Mouse (Mus musculus): ENCODE data around the gene Med16. TPM values are rescaled to one million over a fixed set of nuclear protein-coding genes. Genes with fewer than 3 reads are reported as not detected.

Med16 gene
- polyA plus RNA-seq, 1 experiment from 2014 or later = 53.7 TPM

DNA sequence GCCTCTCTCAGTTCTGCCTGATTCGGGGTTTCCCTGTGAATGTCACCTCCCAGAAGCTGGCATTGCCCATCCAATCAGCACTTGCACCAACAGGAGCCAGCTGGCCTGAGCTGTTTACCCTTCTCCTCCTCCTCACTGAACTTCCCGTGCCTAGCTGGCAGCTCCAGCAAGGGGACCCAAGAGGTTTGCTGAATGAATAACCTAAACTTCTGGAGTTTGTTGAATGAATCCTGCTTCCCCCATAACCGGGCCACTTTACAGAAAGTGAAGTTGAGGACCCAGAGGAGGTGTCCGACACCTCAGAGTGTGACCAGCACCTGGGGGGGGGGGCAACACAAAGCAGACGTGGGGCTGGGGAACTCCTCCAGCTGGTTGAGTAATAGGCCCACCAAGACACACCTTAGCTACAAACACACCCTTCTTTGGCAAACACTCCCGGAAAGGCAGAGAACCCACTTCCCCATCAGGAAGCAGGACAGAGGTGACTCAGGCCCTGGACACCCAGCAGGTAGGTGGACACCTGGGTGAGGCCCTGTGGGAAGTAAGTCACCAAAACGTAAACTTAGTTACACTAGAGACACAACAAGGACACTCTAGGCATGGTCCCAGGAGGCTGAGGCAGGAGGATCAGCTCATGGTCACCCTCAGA, 6.3 kb upstream of the Med16 start:
- peak overlapping the region; percentile 82; the same call in 1 of the 2 replicates for H3K4me3 ChIP-seq (replicated peaks)
- peaks cover 29% of the 10 kb centered on the region for H3K27me3 ChIP-seq
- H3K36me3 ChIP-seq = peaks cover 30% of the 10 kb centered on the region
- H3K9ac ChIP-seq (replicated peaks) = 0 out of 2 replicates have a peak overlapping the region, but pooled peaks have one; percentile 27
- H3K4me2 ChIP-seq = peak overlapping the region; percentile 95
- no peak overlapping the region for H3K27ac ChIP-seq
- no peak for ATAC-seq (ENCODE audit: insufficient number of reproducible peaks, insufficient read depth, low FRiP score, low TSS enrichment, low read depth)
- H3K9me3 ChIP-seq = no peaks in the 10 kb centered on the region
- WGBS = 75% methylated on average over 7 of the region's 7 CpGs
- peaks cover 43% of the 10 kb centered on the region for H3K4me1 ChIP-seq (replicated peaks)

DNA sequence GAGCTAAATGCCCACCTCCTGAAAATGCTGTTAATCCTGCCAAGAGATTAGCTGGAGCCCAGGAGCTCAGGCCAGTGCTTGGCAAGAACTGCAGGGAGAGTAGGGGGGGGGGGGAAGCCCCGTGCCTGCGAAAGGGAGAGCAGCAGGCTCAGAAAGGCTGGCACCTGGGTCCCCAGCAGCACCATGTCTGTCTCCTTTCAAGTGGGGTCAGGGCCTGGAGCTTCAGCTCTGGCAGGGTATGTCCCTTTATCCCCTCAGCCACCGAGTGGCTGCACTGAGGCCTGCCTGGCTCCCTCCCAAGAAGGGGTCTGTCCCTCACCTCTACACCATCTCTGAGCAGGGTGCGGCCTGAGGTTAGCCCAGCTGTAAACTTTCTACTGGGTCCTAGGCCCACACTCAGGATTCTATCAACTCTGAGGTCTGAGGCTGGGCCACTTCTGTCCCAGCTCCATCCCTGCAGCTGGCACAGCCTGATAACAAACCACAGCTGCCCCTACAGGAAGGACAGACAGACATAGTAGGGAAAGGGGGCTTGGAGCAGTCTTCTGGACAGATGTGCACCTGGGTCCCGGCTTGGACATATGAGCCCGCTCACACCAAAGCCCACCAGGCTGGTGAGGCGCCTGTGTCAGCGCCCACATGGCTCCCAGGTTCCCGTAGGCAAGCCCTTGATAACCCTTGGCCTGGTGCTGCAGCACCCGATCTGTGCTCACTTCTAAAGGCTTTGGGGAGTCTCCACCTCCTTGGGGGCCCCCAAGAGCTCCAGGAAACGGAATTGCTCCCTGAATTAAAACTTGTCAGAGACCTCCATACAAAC, 5.6 kb upstream of the Med16 start:
- no peak for ATAC-seq (ENCODE audit: insufficient number of reproducible peaks, insufficient read depth, low FRiP score, low TSS enrichment, low read depth)
- Histone ChIP-seq H3K4me2 (peak overlapping the region; percentile 95; the same call in 1 of the 2 replicates), H3K9ac (replicated peaks) (no peak overlapping the region), H3K27ac (0 out of 2 replicates have a peak overlapping the region, but pooled peaks have one; percentile 1), H3K27me3 (peaks cover 22% of the 10 kb centered on the region), H3K4me3 (replicated peaks) (no peak overlapping the region), H3K9me3 (no peaks in the 10 kb centered on the region), H3K36me3 (peaks cover 30% of the 10 kb centered on the region), H3K4me1 (replicated peaks) (peaks cover 39% of the 10 kb centered on the region)
- WGBS = 73% methylated on average over 11 of the region's 11 CpGs

DNA sequence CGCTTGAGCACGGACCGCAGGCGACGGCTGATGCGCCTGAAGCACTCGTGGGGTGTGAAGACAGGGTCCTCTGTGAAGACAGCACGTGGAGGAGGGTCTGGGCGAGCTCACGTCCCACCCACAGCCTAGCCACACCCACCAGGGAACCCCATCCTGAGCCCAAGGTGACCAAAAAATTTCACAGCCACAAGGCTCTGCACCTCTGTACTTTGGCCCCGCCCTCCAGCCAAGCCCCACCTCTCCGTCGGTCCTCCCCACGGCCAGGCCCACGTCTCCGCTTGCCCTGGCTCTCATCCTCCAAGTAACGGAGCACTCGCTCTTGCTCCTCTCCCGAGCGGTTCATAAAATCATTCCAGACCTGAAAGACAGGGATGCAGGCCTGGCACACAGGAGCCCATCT, 3.7 kb upstream of the Med16 start:
- H3K4me3 ChIP-seq (replicated peaks) = no peak overlapping the region
- H3K27ac ChIP-seq = no peak overlapping the region
- peaks cover 30% of the 10 kb centered on the region for H3K36me3 ChIP-seq
- 62% methylated on average over 20 of the region's 20 CpGs for WGBS
- no peak overlapping the region for H3K4me2 ChIP-seq
- H3K27me3 ChIP-seq = peaks cover 2% of the 10 kb centered on the region
- no peak for ATAC-seq (ENCODE audit: insufficient number of reproducible peaks, insufficient read depth, low FRiP score, low TSS enrichment, low read depth)
- peaks cover 31% of the 10 kb centered on the region for H3K4me1 ChIP-seq (replicated peaks)
- no peaks in the 10 kb centered on the region for H3K9me3 ChIP-seq
- no peak overlapping the region for H3K9ac ChIP-seq (replicated peaks)

DNA sequence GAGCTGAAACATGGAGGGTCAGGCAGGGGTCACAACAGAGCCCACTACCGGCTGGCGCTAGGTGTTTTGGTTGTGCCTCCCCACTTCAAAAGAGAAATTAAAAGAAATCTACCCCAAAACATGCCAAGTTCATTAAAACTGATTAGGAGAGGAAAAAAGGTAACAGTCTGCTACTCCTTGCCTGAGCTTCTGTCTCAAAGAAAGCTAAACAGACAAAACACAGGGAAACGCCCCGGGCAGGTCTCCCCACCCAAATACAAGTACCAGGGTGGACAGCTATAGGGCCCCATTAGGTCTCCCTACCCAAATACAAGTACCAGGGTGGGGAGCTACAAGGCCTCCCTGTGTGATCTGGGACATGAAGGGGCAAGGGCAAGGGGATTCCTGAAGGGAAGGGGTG, 1.8 kb upstream of the Med16 start, which contains the start of gene Gm26602:
Gene Gm26602 (plus strand): TSS at position 301 of the 400 bp plus-strand sequence.
- Histone ChIP-seq H3K4me2 (no peak within 1 kb of the TSS), H3K36me3 (peaks cover 47% of the 10 kb centered on the region), H3K4me1 (replicated peaks) (peaks cover 25% of the 10 kb centered on the region), H3K9ac (replicated peaks) (0 out of 2 replicates have a peak within 1 kb of the TSS, but pooled peaks have one; percentile 23), H3K4me3 (replicated peaks) (no peak within 1 kb of the TSS), H3K27ac (peak within 1 kb of the TSS; percentile 67; the same call in 1 of the 2 replicates), H3K9me3 (no peaks in the 10 kb centered on the region), H3K27me3 (0 out of 2 replicates have a peak, but pooled peaks cover 3% of the 10 kb centered on the region)
- WGBS = 90% methylated on average over 4 of the region's 4 CpGs
- no peak for ATAC-seq (ENCODE audit: insufficient number of reproducible peaks, insufficient read depth, low FRiP score, low TSS enrichment, low read depth)

DNA sequence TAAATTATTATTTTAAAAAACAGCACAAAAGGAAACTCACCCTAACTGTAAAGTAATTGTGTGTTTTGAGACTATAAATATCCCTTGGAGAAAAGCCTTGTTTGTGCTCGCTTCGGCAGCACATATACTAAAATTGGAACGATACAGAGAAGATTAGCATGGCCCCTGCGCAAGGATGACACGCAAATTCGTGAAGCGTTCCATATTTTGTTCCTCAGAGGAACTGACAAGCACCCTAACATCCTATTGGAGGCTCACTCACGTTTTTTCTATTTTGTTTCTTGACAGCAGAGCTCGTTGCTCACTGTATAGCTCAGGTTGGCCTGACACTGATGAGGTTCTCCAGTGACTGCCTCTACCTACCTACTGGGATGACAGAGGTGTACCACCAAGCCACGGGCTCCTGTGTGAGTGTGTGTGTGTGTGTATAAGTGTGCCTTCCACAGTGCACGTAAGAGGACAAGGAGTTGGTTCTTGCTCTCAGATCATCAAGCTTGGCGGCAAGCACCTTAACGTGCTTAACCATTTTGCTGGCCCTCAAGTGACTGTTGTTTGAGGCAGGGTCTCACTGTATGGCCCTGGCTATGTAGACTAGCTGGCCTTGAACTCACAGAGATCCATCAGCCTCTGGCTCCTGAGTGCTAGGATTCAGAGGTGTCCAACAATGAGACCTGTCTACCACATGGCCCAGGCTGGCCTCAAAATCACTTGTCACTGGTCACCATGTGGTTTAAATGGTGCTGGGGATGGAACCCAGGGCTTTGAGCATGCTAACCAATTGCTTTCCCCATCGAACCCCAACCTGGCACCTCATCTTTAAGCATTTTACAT, 584 bp upstream of the Med16 start:
- Histone ChIP-seq H3K9ac (replicated peaks) (no peak overlapping the region), H3K27ac (peak overlapping the region; percentile 67), H3K4me1 (replicated peaks) (peaks cover 14% of the 10 kb centered on the region; the same call in 1 of the 2 replicates), H3K27me3 (0 out of 2 replicates have a peak, but pooled peaks cover 3% of the 10 kb centered on the region), H3K4me2 (peak overlapping the region; percentile 45), H3K36me3 (peaks cover 59% of the 10 kb centered on the region), H3K4me3 (replicated peaks) (peak overlapping the region; percentile 16; the same call in 1 of the 2 replicates), H3K9me3 (no peaks in the 10 kb centered on the region)
- WGBS = 25% methylated on average over 14 of the region's 14 CpGs
- no peak for ATAC-seq (ENCODE audit: insufficient number of reproducible peaks, insufficient read depth, low FRiP score, low TSS enrichment, low read depth)

DNA sequence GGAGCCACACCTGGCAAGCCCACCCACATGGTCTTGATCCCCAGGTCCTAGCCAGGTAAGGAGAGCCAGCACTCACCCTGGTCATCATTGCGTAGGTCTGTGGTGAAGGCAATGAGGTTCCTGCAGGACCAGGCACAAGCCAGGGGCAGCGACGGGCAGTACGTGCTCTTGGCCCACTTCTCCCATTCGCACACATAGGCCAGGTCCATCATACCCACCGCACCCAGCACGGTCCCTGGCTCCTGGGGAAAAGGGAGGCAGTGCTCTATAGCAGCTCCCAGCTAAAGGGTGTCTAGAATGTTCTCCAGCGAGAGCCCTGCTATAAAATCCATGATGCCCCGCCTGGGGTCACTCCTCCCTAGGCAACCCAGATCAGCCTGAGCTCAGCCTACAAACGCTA, 1.3 kb downstream of the Med16 start:
- ATAC-seq (ENCODE audit: insufficient number of reproducible peaks, insufficient read depth, low FRiP score, low TSS enrichment, low read depth) = no peak
- H3K9ac ChIP-seq (replicated peaks) = no peak overlapping the region
- H3K4me3 ChIP-seq (replicated peaks) = peak overlapping the region; percentile 12; the same call in 1 of the 2 replicates
- peaks cover 70% of the 10 kb centered on the region for H3K36me3 ChIP-seq
- WGBS = 94% methylated on average over 10 of the region's 10 CpGs
- H3K4me2 ChIP-seq = peak overlapping the region; percentile 50
- no peaks in the 10 kb centered on the region for H3K9me3 ChIP-seq
- no peak overlapping the region for H3K27ac ChIP-seq
- peaks cover 14% of the 10 kb centered on the region; the same call in 1 of the 2 replicates for H3K4me1 ChIP-seq (replicated peaks)
- H3K27me3 ChIP-seq = 0 out of 2 replicates have a peak, but pooled peaks cover 3% of the 10 kb centered on the region

DNA sequence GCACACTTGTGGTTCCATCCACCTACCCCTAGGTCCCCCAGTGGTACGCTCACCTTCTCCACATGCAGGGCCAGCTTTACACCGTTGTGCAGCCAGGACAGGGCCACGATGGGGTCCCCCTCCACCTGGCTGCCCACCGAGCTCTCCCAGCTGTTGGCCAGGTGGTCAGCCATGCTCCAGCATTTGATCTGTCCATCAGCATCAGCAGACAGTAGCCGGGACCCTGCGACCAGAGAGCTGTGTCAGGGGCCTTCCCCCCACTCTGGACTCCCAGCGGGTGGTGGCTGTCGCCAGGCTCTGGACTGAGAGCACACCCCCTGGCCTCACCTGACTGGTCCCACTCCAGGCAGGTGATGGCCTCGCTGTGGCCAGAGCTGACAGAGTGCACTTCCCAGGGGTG, 2.0 kb downstream of the Med16 start:
- Histone ChIP-seq H3K27ac (no peak overlapping the region), H3K4me3 (replicated peaks) (no peak overlapping the region), H3K27me3 (0 out of 2 replicates have a peak, but pooled peaks cover 3% of the 10 kb centered on the region), H3K36me3 (peaks cover 70% of the 10 kb centered on the region), H3K4me2 (no peak overlapping the region), H3K9me3 (no peaks in the 10 kb centered on the region), H3K4me1 (replicated peaks) (peaks cover 14% of the 10 kb centered on the region; the same call in 1 of the 2 replicates), H3K9ac (replicated peaks) (no peak overlapping the region)
- ATAC-seq (ENCODE audit: insufficient number of reproducible peaks, insufficient read depth, low FRiP score, low TSS enrichment, low read depth) = no peak
- 94% methylated on average over 9 of the region's 9 CpGs for WGBS

DNA sequence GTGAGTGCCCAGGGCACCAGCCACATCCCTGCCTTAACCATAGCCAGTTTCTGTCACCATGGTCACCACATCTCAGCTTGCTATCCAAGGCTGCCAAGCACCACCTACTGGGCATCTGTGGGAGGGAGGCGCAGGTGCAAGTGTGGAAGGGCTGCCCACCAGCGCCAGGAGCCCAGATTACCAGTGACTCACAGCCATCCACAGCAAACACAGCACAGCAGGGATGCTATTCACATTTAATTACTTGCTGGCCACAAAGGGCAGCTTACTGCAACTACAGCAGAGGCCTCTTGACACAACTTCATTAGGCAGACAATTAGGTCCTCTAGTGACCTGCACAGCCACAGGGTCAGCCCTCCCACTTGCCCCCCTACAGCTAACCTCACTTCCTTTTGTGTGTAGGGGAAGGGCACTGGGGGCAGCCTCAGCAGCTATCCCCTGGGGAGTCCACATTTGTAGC, 7.7 kb downstream of the Med16 start:
- Histone ChIP-seq H3K27me3 (no peaks in the 10 kb centered on the region), H3K36me3 (peaks cover 96% of the 10 kb centered on the region), H3K9me3 (no peaks in the 10 kb centered on the region), H3K9ac (replicated peaks) (0 out of 2 replicates have a peak overlapping the region, but pooled peaks have one; percentile 4), H3K4me2 (no peak overlapping the region), H3K4me3 (replicated peaks) (no peak overlapping the region), H3K4me1 (replicated peaks) (peaks cover 6% of the 10 kb centered on the region; the same call in 1 of the 2 replicates), H3K27ac (no peak overlapping the region)
- 36% methylated on average over 2 of the region's 2 CpGs for WGBS
- no peak for ATAC-seq (ENCODE audit: insufficient number of reproducible peaks, insufficient read depth, low FRiP score, low TSS enrichment, low read depth)

DNA sequence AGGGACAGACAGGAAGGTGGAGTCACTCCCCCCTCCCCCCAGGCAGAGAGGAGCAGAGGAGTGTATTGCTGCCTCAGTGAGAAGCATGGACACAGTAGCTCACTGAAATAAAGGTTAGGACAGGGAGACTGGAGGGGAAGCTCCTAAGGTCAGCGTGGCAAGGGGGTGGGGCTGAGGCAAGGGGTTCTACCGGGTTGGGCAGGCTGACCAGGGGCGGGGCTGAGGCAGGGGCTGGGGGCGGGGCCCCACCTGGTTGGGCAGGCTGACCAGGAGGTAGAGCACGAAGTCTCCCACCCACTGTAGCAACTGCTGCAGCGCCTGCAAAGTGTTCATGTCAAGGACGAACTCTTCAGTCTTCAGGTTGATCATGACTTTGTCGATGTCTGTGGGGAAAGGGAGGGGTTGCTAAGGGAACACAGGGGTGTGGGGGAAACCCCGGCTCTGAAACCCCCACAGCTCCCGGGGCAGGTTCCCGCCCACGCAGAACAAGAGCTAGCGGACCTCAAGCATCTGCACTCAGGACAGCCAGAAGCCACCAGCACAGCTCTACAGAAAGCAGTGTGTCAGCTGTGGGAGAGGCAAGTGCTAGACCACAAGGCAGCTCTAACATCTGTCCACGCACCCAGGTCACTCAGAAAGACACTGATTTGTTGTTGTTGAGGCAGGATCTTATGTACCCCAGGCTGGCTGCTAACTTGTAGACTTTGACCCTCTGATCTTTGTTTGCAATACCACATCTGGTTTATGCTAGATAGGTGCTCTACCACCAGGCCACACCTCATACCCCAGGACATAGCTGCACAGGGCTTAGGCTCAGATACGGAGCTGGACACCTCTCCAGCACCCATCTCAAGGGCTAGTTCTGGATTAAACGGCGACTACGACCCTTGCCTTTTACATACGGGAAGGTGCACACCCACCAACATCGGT, 11.1 kb downstream of the Med16 start:
- Histone ChIP-seq H3K4me3 (replicated peaks) (no peak overlapping the region), H3K27me3 (no peaks in the 10 kb centered on the region), H3K4me1 (replicated peaks) (peaks cover 6% of the 10 kb centered on the region; the same call in 1 of the 2 replicates), H3K27ac (no peak overlapping the region), H3K9me3 (no peaks in the 10 kb centered on the region), H3K36me3 (peaks cover 83% of the 10 kb centered on the region), H3K9ac (replicated peaks) (no peak overlapping the region), H3K4me2 (no peak overlapping the region)
- WGBS = 51% methylated on average over 20 of the region's 20 CpGs
- ATAC-seq (ENCODE audit: insufficient number of reproducible peaks, insufficient read depth, low FRiP score, low TSS enrichment, low read depth) = no peak

DNA sequence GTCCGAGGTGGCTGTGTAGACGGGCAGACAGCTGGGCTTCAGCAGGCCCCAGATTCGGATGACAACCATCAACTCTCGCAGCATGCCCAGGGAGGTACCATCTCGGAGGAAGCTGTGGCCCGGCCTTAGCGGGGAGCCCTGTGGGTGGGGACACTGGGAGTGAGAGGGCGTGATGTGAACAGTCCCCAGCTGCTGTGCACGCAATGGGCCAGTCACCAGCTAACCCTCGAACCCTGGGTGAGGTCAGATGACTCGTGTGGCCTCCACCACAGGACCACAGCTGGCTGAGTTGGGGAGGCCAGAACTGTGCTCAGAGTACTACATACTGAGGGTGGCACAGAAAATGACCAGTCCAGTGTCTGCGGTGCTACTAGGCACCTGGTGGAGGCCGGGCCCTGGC, 11.9 kb downstream of the Med16 start:
- peaks cover 76% of the 10 kb centered on the region for H3K36me3 ChIP-seq
- no peaks in the 10 kb centered on the region; the same call in 1 of the 2 replicates for H3K27me3 ChIP-seq
- no peak overlapping the region for H3K4me2 ChIP-seq
- H3K4me1 ChIP-seq (replicated peaks) = peaks cover 6% of the 10 kb centered on the region; the same call in 1 of the 2 replicates
- H3K27ac ChIP-seq = no peak overlapping the region
- H3K4me3 ChIP-seq (replicated peaks) = no peak overlapping the region
- ATAC-seq (ENCODE audit: insufficient number of reproducible peaks, insufficient read depth, low FRiP score, low TSS enrichment, low read depth) = no peak
- H3K9me3 ChIP-seq = no peaks in the 10 kb centered on the region
- WGBS = 87% methylated on average over 13 of the region's 13 CpGs
- H3K9ac ChIP-seq (replicated peaks) = no peak overlapping the region

All from limb, embryonic 12.5 days (tissue).